Mouse (Mus musculus) lung, embryonic 14.5 days (tissue): ENCODE measurements around the gene Nrg4. TPM values are rescaled to one million over a fixed set of nuclear protein-coding genes. Genes with fewer than 3 reads are reported as not detected.

Experiments
- ATAC-seq: fragments of 200-750 bp; cut with Nextera tagmentation; 2 replicates; pipeline ENCODE4 v1.8.0; 2017; ENCODE audit warnings: mild to moderate bottlenecking, moderate TSS enrichment, moderate library complexity; ENCODE audit not compliant: insufficient read depth
- DNase-seq: peaks from one replicate; pipeline ENCODE4 v3.0.0-alpha.2; 2015
- H3K27ac ChIP-seq: fragments of 300-500 bp; sonication (generic); 2 replicates; pipeline ENCODE4 v1.5.1; 2014; ENCODE audit warnings: low read depth, mild to moderate bottlenecking, moderate library complexity
- H3K27me3 ChIP-seq: fragments of 300-500 bp; sonication (generic); 2 replicates; pipeline ENCODE4 v1.6.1; 2014; ENCODE audit warnings: low read length, control low read depth; ENCODE audit not compliant: insufficient read depth
- H3K36me3 ChIP-seq: fragments of 300-500 bp; sonication (generic); 2 replicates; pipeline ENCODE4 v1.6.1; 2014; ENCODE audit warnings: control low read depth; ENCODE audit not compliant: insufficient read depth
- H3K4me1 ChIP-seq: fragments of 300-500 bp; sonication (generic); 2 replicates; pipeline ENCODE4 v1.6.1; 2014; ENCODE audit warnings: antibody characterized with exemption, control low read depth; ENCODE audit not compliant: insufficient read depth
- H3K4me2 ChIP-seq: fragments of 300-500 bp; sonication (generic); 2 replicates; pipeline ENCODE4 v1.6.1; 2014; ENCODE audit warnings: mild to moderate bottlenecking
- H3K4me3 ChIP-seq: fragments of 300-500 bp; sonication (generic); 2 replicates; pipeline ENCODE4 v1.5.1; 2014; ENCODE audit warnings: low read depth, low read length
- H3K9ac ChIP-seq: fragments of 300-500 bp; sonication (generic); 2 replicates; pipeline ENCODE4 v1.6.1; 2014
- H3K9me3 ChIP-seq: fragments of 300-500 bp; sonication (generic); 2 replicates; pipeline ENCODE4 v1.6.1; 2016; ENCODE audit warnings: low read depth, low read length, control low read depth
- CTCF ChIP-seq: IDR thresholded peaks from 2 replicates; pipeline ENCODE4 v1.5.1; 2016; ENCODE audit warnings: antibody characterized with exemption, low read depth
- WGBS: fragments of 180-500 bp; shearing (Covaris S2); extraction: QIAGEN DNeasy Blood & Tissue Kit; methylation state at CpG from one replicate; pipeline ENCODE4 v1.1.7; 2014; 5-methylcytosine and 5-hydroxymethylcytosine counted together
- polyA plus RNA-seq: library from polyadenylated mRNA; unstranded; fragments of >200 nt; fragmentation: Nextera tagmentation; extraction: Ambion mirVana; gene quantifications from 2 replicates; pipeline ENCODE4 v1.2.1, GENCODE M21; 2014

Nrg4 gene
- polyA plus RNA-seq, 1 experiment from 2014 or later, result 1.4 TPM

- H3K4me2 ChIP-seq, result no peak overlapping the region
- ATAC-seq, result no peak
Measured at GRCm38 (mm10) chr9:55231544-55231943, 95.1 kb downstream of the Nrg4 start.

GRCm38 (mm10) chr9:55229010-55229409 is 97.6 kb downstream of the Nrg4 start:
- Histone ChIP-seq H3K27ac (no peak overlapping the region), H3K4me1 (no peaks in the 10 kb centered on the region), H3K36me3 (peaks cover 15% of the 10 kb centered on the region; the same call in 1 of the 2 replicates), H3K4me3 (no peak overlapping the region), H3K9ac (no peak overlapping the region), H3K9me3 (no peaks in the 10 kb centered on the region), H3K4me2 (no peak overlapping the region), H3K27me3 (no peaks in the 10 kb centered on the region)
- no peak for TF ChIP-seq CTCF
- DNase-seq, result no peak
- WGBS, result 48% methylated on average over 10 of the region's 10 CpGs
- ATAC-seq, result no peak

More at GRCm38 (mm10) chr9:55231544-55231943, 95.1 kb downstream of the Nrg4 start:
- H3K9ac ChIP-seq, result no peak overlapping the region
- H3K27me3 ChIP-seq, result no peaks in the 10 kb centered on the region
- TF ChIP-seq CTCF, result no peak
- no peak overlapping the region for H3K4me3 ChIP-seq
- H3K9me3 ChIP-seq, result no peaks in the 10 kb centered on the region
- no peaks in the 10 kb centered on the region for H3K4me1 ChIP-seq
- 54% methylated on average over 6 of the region's 6 CpGs for WGBS
- peak; percentile 11 for DNase-seq
- no peaks in the 10 kb centered on the region for H3K36me3 ChIP-seq
- H3K27ac ChIP-seq, result no peak overlapping the region

GRCm38 (mm10) chr9:55228149-55228548 is 98.5 kb downstream of the Nrg4 start:
- H3K27me3 ChIP-seq, result no peaks in the 10 kb centered on the region
- H3K9me3 ChIP-seq, result no peaks in the 10 kb centered on the region
- H3K4me3 ChIP-seq, result no peak overlapping the region
- no peaks in the 10 kb centered on the region for H3K4me1 ChIP-seq
- no peak for TF ChIP-seq CTCF
- H3K36me3 ChIP-seq, result peaks cover 23% of the 10 kb centered on the region
- H3K9ac ChIP-seq, result no peak overlapping the region
- no peak overlapping the region for H3K4me2 ChIP-seq
- DNase-seq (no peak), ATAC-seq (no peak)
- no peak overlapping the region for H3K27ac ChIP-seq
- 91% methylated on average over 4 of the region's 4 CpGs for WGBS

- Histone ChIP-seq H3K27me3 (no peaks in the 10 kb centered on the region), H3K36me3 (peaks cover 42% of the 10 kb centered on the region), H3K4me3 (no peak overlapping the region), H3K9ac (no peak overlapping the region), H3K4me1 (no peaks in the 10 kb centered on the region), H3K4me2 (no peak overlapping the region), H3K9me3 (no peaks in the 10 kb centered on the region), H3K27ac (no peak overlapping the region)
- TF ChIP-seq CTCF, result no peak
- DNase-seq, result no peak
- ATAC-seq, result no peak
- WGBS, result 91% methylated on average over 3 of the region's 3 CpGs
Measured at GRCm38 (mm10) chr9:55226251-55226650, 100.4 kb downstream of the Nrg4 start.

- no peaks in the 10 kb centered on the region for H3K9me3 ChIP-seq
- H3K36me3 ChIP-seq, result peaks cover 52% of the 10 kb centered on the region
- 79% methylated on average over 7 of the region's 7 CpGs for WGBS
- H3K9ac ChIP-seq, result no peak overlapping the region
- H3K4me1 ChIP-seq, result no peaks in the 10 kb centered on the region
- no peak overlapping the region for H3K27ac ChIP-seq
- DNase-seq (no peak), ATAC-seq (no peak)
- H3K4me2 ChIP-seq, result no peak overlapping the region
- no peaks in the 10 kb centered on the region for H3K27me3 ChIP-seq
- TF ChIP-seq CTCF, result no peak
- no peak overlapping the region for H3K4me3 ChIP-seq
Measured at GRCm38 (mm10) chr9:55225165-55225737, 101.4 kb downstream of the Nrg4 start.

- H3K4me1 ChIP-seq, result no peaks in the 10 kb centered on the region
- H3K4me2 ChIP-seq, result no peak overlapping the region
- 87% methylated on average over 3 of the region's 3 CpGs for WGBS
- H3K36me3 ChIP-seq, result peaks cover 88% of the 10 kb centered on the region
- H3K27ac ChIP-seq, result no peak overlapping the region
- no peak for ATAC-seq
- TF ChIP-seq CTCF, result no peak
- no peaks in the 10 kb centered on the region for H3K9me3 ChIP-seq
- no peaks in the 10 kb centered on the region for H3K27me3 ChIP-seq
- no peak for DNase-seq
- H3K4me3 ChIP-seq, result no peak overlapping the region
- H3K9ac ChIP-seq, result no peak overlapping the region
Measured at GRCm38 (mm10) chr9:55217381-55217780, 109.3 kb downstream of the Nrg4 start.

GRCm38 (mm10) chr9:55216078-55216477 is 110.6 kb downstream of the Nrg4 start:
- ATAC-seq (no peak), DNase-seq (no peak)
- Histone ChIP-seq H3K4me3 (no peak overlapping the region), H3K4me2 (no peak overlapping the region), H3K9me3 (no peaks in the 10 kb centered on the region), H3K4me1 (no peaks in the 10 kb centered on the region), H3K27ac (no peak overlapping the region), H3K27me3 (no peaks in the 10 kb centered on the region), H3K36me3 (peaks cover 75% of the 10 kb centered on the region), H3K9ac (no peak overlapping the region)
- TF ChIP-seq CTCF, result no peak
- WGBS, result 81% methylated on average over 2 of the region's 2 CpGs

- WGBS, result 76% methylated on average over 3 of the region's 3 CpGs
- Histone ChIP-seq H3K27me3 (no peaks in the 10 kb centered on the region), H3K36me3 (peaks cover 71% of the 10 kb centered on the region), H3K9me3 (no peaks in the 10 kb centered on the region), H3K4me1 (no peaks in the 10 kb centered on the region), H3K4me2 (no peak overlapping the region), H3K27ac (no peak overlapping the region), H3K4me3 (no peak overlapping the region), H3K9ac (no peak overlapping the region)
- ATAC-seq, result no peak
- no peak for TF ChIP-seq CTCF
- no peak for DNase-seq
Measured at GRCm38 (mm10) chr9:55215648-55216047, 111.0 kb downstream of the Nrg4 start.
